Mouse (Mus musculus) heart, adult 2 months (tissue): Measurements from ENCODE around the gene Ppp1r21. TPM values are rescaled to one million over a fixed set of nuclear protein-coding genes. Genes with fewer than 3 reads are reported as not detected.

Experiments used
- DNase-seq, 2 experiments: peaks; one replicate each; pipeline ENCODE4 v3.0.0; 2021
- H3K27ac ChIP-seq: fragments of 200-600 bp; 2 replicates; pipeline ENCODE4 v1.8.1; 2022
- H3K27me3 ChIP-seq: fragments of 200-500 bp; 2 replicates; pipeline ENCODE4 v1.6.1; 2012; ENCODE audit warnings: mild to moderate bottlenecking, low read length, inconsistent platforms, mixed read lengths; ENCODE audit not compliant: control insufficient read depth, insufficient read depth
- H3K36me3 ChIP-seq: fragments of 200-500 bp; 2 replicates; pipeline ENCODE4 v1.6.1; 2012; ENCODE audit warnings: low read length, inconsistent platforms; ENCODE audit not compliant: control insufficient read depth, insufficient read depth
- H3K4me1 ChIP-seq: fragments of 200-500 bp; 2 replicates; pipeline ENCODE4 v1.6.1; 2011; ENCODE audit warnings: low read length; ENCODE audit not compliant: control insufficient read depth, insufficient read depth
- H3K4me3 ChIP-seq: fragments of 200-600 bp; 2 replicates; pipeline ENCODE4 v1.8.1; 2022
- H3K79me2 ChIP-seq: fragments of 200-500 bp; replicated peaks from 2 replicates; pipeline ENCODE4 v1.6.1; 2012; ENCODE audit warnings: mild to moderate bottlenecking, inconsistent platforms, low read length, moderate library complexity, mixed read lengths; ENCODE audit not compliant: control insufficient read depth, insufficient read depth
- H3K9ac ChIP-seq: fragments of 200-500 bp; 2 replicates; pipeline ENCODE4 v1.6.1; 2012; ENCODE audit warnings: low read depth, mild to moderate bottlenecking, control low read depth, inconsistent platforms, low read length, mixed read lengths
- CTCF ChIP-seq: fragments of 200-600 bp; IDR thresholded peaks from 2 replicates; pipeline ENCODE4 v1.8.1; 2022; ENCODE audit warnings: antibody characterized with exemption, mild to moderate bottlenecking, moderate library complexity
- EP300 ChIP-seq: fragments of 200-500 bp; IDR thresholded peaks from 2 replicates; pipeline ENCODE4 v1.6.1; 2011; ENCODE audit warnings: low read depth, low read length, control low read depth; ENCODE audit not compliant: insufficient read depth
- POLR2A ChIP-seq: fragments of 200-500 bp; IDR thresholded peaks from 2 replicates; pipeline ENCODE4 v1.6.1; 2011; ENCODE audit warnings: mild to moderate bottlenecking, low read depth, low read length, control low read depth; ENCODE audit not compliant: insufficient read depth
- WGBS: fragments of 180-500 bp; shearing (Covaris S2); methylation state at CpG from one replicate; pipeline ENCODE4 v1.1.7; 2018; 5-methylcytosine and 5-hydroxymethylcytosine counted together
- intact Hi-C: fragments of 180-260 bp; cut with DNase I; formaldehyde crosslinking; loops from one replicate; pipeline ENCODE4 v1.15.1; 2025
- polyA plus RNA-seq: library from polyadenylated mRNA; depleted of rRNA; stranded (reverse); fragments of >200 nt; gene quantifications from 2 replicates; pipeline ENCODE4 v1.2.3, GENCODE M21; 2012
- total RNA-seq, 2 experiments: library from RNA; stranded (reverse); gene quantifications; 2 replicates each; pipeline ENCODE4 v1.2.3; 2021

Ppp1r21 gene
- total and polyA plus RNA-seq, 3 experiments: 8.8 to 9.9 (median 9.2) TPM

GRCm38 (mm10) chr17:88600492-88601026, 70.6 kb downstream of the Ppp1r21 start:
- peaks cover 23% of the 10 kb centered on the region for H3K4me1 ChIP-seq
- peak; percentile 21 to 38 for DNase-seq
- H3K4me3 ChIP-seq: peak overlapping the region; percentile 18; the same call in 1 of the 2 replicates
- peak overlapping the region; percentile 66 for H3K27ac ChIP-seq
- intact Hi-C loops: no loop called here
- no peaks in the 10 kb centered on the region; the same call in 1 of the 2 replicates for H3K79me2 ChIP-seq
- H3K9ac ChIP-seq: no peak overlapping the region
- no peaks in the 10 kb centered on the region for H3K27me3 ChIP-seq
- TF ChIP-seq CTCF (no peak), EP300 (no peak), POLR2A (no peak)
- H3K36me3 ChIP-seq: peaks cover 10% of the 10 kb centered on the region; the same call in 1 of the 2 replicates
- WGBS: 46% methylated on average over 8 of the region's 8 CpGs

GRCm38 (mm10) chr17:88603943-88604342, 74.0 kb downstream of the Ppp1r21 start:
- intact Hi-C loops: no loop called here
- WGBS: 87% methylated on average over 11 of the region's 11 CpGs
- no peaks in the 10 kb centered on the region for H3K27me3 ChIP-seq
- H3K4me3 ChIP-seq: no peak overlapping the region
- no peak for DNase-seq
- peaks cover 10% of the 10 kb centered on the region; the same call in 1 of the 2 replicates for H3K36me3 ChIP-seq
- no peak overlapping the region for H3K9ac ChIP-seq
- H3K79me2 ChIP-seq: peaks cover 2% of the 10 kb centered on the region; the same call in 1 of the 2 replicates
- H3K4me1 ChIP-seq: peaks cover 18% of the 10 kb centered on the region
- TF ChIP-seq POLR2A (no peak), CTCF (no peak), EP300 (no peak)
- H3K27ac ChIP-seq: no peak overlapping the region

GRCm38 (mm10) chr17:88606056-88606455, 76.1 kb downstream of the Ppp1r21 start:
- no peak overlapping the region for H3K27ac ChIP-seq
- H3K27me3 ChIP-seq: no peaks in the 10 kb centered on the region
- intact Hi-C loops: no loop called here
- WGBS: 87% methylated on average over 2 of the region's 2 CpGs
- no peak overlapping the region for H3K4me3 ChIP-seq
- H3K79me2 ChIP-seq: peaks cover 2% of the 10 kb centered on the region; the same call in 1 of the 2 replicates
- no peak overlapping the region for H3K9ac ChIP-seq
- peaks cover 10% of the 10 kb centered on the region; the same call in 1 of the 2 replicates for H3K36me3 ChIP-seq
- no peak for TF ChIP-seq CTCF
- TF ChIP-seq EP300: no peak
- TF ChIP-seq POLR2A: no peak
- peaks cover 7% of the 10 kb centered on the region for H3K4me1 ChIP-seq
- DNase-seq: no peak

GRCm38 (mm10) chr17:88609361-88609760, 79.4 kb downstream of the Ppp1r21 start:
- TF ChIP-seq CTCF: no peak
- no peak for TF ChIP-seq EP300
- TF ChIP-seq POLR2A: no peak
- H3K9ac ChIP-seq: no peak overlapping the region
- intact Hi-C loops: no loop called here

GRCm38 (mm10) chr17:88611057-88611456, 81.1 kb downstream of the Ppp1r21 start:
- 56% methylated on average over 2 of the region's 2 CpGs for WGBS
- Histone ChIP-seq H3K36me3 (peaks cover 2% of the 10 kb centered on the region), H3K27me3 (no peaks in the 10 kb centered on the region), H3K27ac (no peak overlapping the region), H3K4me1 (peaks cover 8% of the 10 kb centered on the region), H3K9ac (no peak overlapping the region), H3K4me3 (no peak overlapping the region), H3K79me2 (peaks cover 3% of the 10 kb centered on the region; the same call in 1 of the 2 replicates)
- DNase-seq: no peak
- TF ChIP-seq CTCF: no peak
- intact Hi-C loops: loop anchor here (2.0 kb wide), 1 partner anchor 14 kb away; no protein-coding TSS in a partner anchor

More at GRCm38 (mm10) chr17:88609361-88609760, 79.4 kb downstream of the Ppp1r21 start:
- Histone ChIP-seq H3K4me3 (no peak overlapping the region), H3K4me1 (peaks cover 7% of the 10 kb centered on the region), H3K27me3 (no peaks in the 10 kb centered on the region), H3K79me2 (peaks cover 3% of the 10 kb centered on the region; the same call in 1 of the 2 replicates), H3K36me3 (peaks cover 1% of the 10 kb centered on the region), H3K27ac (no peak overlapping the region)
- WGBS: 80% methylated on average over 15 of the region's 15 CpGs
- DNase-seq: no peak

- 85% methylated on average over 6 of the region's 6 CpGs for WGBS
These were observed 83.3 kb downstream of the Ppp1r21 start for GRCm38 (mm10) chr17:88613172-88613571.

More at GRCm38 (mm10) chr17:88613172-88613571, 83.3 kb downstream of the Ppp1r21 start:
- intact Hi-C loops: no loop called here
- Histone ChIP-seq H3K4me3 (no peak overlapping the region), H3K27me3 (no peaks in the 10 kb centered on the region), H3K9ac (no peak overlapping the region), H3K36me3 (peaks cover 2% of the 10 kb centered on the region), H3K27ac (no peak overlapping the region), H3K4me1 (peaks cover 8% of the 10 kb centered on the region), H3K79me2 (peaks cover 2% of the 10 kb centered on the region; the same call in 1 of the 2 replicates)
- TF ChIP-seq CTCF (no peak), POLR2A (no peak), EP300 (no peak)
- no peak for DNase-seq
